Mouse (Mus musculus): Measurements from ENCODE around the gene Ercc5. TPM values are rescaled to one million over a fixed set of nuclear protein-coding genes. Genes with fewer than 3 reads are reported as not detected.

Ercc5 gene
- total RNA-seq (2021), result 10 to 100 TPM; 18.8 to 19.4 TPM
- long read RNA-seq, experiment 1, transcript Ercc5-201 (15 exons, 3,907 nt), result major isoform, 28 of 35 reads
- long read RNA-seq, experiment 1, partial matches to known transcripts, result 4 of 35 reads
- long read RNA-seq, experiment 1, other reads (novel, unspliced or antisense), result 3 of 35 reads
- long read RNA-seq, experiment 2, transcript Ercc5-201 (15 exons, 3,907 nt), result major isoform, 13 of 17 reads
- long read RNA-seq, experiment 2, partial matches to known transcripts, result 1 of 17 reads
- long read RNA-seq, experiment 2, other reads (novel, unspliced or antisense), result 3 of 17 reads

- DNase-seq, result peak; percentile 79 to 85
- intact Hi-C loops (cut with DNase I), result loop anchor here (2.0 kb wide), 1 partner anchor 29 kb away; the partner anchor contains the start of genes Bivm and Kdelc1
Observed at GRCm38 (mm10) chr1:44147563-44148381, at the start of gene Ercc5. Ercc5 (plus strand) TSS chr1:44147744.

- intact Hi-C loops (cut with DNase I), result loop anchor here (2.0 to 5.0 kb wide), 2 partner anchors 15 to 169 kb away; partner anchors contain the start of gene Tpp2
- peak; percentile 18 to 20 for DNase-seq
Observed at GRCm38 (mm10) chr1:44101448-44102225, 45.9 kb upstream of the Ercc5 start.

- intact Hi-C loops (cut with DNase I), result loop anchor here (2.0 to 5.0 kb wide), 2 partner anchors 15 to 170 kb away; partner anchors contain the start of gene Tpp2
- peak; percentile 95 to 96 for DNase-seq
Observed at GRCm38 (mm10) chr1:44102259-44102717, 45.3 kb upstream of the Ercc5 start, which contains the start of gene Tex30. Tex30 (minus strand) TSS chr1:44102441.

DNA sequence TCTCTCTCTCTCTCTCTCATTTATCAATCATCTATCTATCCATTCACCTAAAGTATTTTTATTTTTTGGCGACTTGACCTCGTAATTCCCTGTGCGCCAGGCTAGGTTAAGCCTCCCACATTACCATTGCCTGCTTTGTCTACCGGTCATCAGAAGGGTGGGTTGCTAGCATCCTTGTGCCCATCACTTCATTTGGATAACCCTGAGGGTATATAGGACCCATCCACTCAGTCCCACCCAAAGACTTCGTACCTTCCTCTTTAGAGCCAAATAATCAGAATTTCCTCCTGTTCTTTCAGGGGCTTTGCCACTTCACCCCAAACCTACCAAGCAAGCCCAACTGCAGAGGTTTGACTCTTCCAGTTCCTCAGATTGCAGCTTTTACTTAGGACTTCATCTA, 44.6 kb upstream of the Ercc5 start:
- intact Hi-C loops (cut with DNase I), result loop anchor here (2.0 to 5.0 kb wide), 2 partner anchors 14 to 171 kb away; partner anchors contain the start of gene Tpp2
- DNase-seq, result no peak

DNA sequence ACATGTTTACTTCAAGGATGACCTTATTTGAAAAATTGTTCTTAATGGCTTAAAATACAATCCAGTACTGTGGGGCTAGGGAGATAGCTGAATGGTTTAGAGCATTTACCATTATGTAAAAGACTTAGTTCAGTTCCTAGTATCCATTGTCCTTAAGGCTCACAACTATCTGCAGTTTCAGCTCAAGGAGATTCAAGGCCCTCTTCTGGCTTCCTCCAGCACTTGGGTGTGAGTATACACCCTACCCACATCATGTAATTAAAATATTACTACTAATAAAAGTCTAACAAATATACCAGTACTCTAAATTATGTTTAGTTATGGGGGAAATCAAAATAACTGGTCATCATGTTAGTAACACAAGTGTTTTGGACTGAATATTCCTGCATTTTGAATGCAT, 30.0 kb upstream of the Ercc5 start:
- no peak for DNase-seq
- intact Hi-C loops (cut with DNase I), result loop anchor here (2.0 to 5.0 kb wide), 2 partner anchors 15 to 185 kb away; partner anchors contain the start of genes Tex30 and Tpp2

GRCm38 (mm10) chr1:44118239-44119054, 29.1 kb upstream of the Ercc5 start, which contains the start of the genes Kdelc1 and Bivm:
Kdelc1 (minus strand) TSS chr1:44118808.
Bivm (plus strand) TSS chr1:44118957.
- intact Hi-C loops (cut with DNase I), result loop anchor here (2.0 to 5.0 kb wide), 2 partner anchors 28 to 186 kb away; partner anchors contain the start of genes Ercc5 and Tpp2
- DNase-seq, result peak; percentile 82 to 86

GRCm38 (mm10) chr1:44119201-44120073, 28.1 kb upstream of the Ercc5 start:
- DNase-seq, result peak; percentile 82 to 87
- intact Hi-C loops (cut with DNase I), result loop anchor here (2.0 to 5.0 kb wide), 2 partner anchors 27 to 187 kb away; partner anchors contain the start of genes Ercc5 and Tpp2

GRCm38 (mm10) chr1:44120074-44120406, 27.5 kb upstream of the Ercc5 start:
- no peak for DNase-seq
- intact Hi-C loops (cut with DNase I), result no loop called here

DNA sequence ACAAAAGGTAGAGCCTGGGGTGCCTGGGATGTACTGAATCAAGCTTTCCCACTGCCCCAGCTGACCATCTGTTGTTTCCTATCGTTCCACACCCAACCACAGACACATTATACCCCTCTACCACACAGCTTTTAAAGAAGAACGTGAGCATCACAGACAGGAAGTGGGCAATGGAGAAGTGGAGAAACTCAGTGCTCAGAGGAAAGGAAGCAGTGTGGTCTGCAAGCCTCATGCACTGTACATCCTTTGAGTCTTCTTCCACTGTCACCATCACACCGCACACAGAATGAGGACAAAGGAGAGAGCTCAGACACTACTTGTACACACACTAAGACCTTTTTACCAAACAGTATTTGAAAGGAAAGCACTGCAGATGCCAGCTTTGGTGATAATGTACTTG, 25.3 kb upstream of the Ercc5 start:
- DNase-seq, result no peak
- intact Hi-C loops (cut with DNase I), result no loop called here

DNA sequence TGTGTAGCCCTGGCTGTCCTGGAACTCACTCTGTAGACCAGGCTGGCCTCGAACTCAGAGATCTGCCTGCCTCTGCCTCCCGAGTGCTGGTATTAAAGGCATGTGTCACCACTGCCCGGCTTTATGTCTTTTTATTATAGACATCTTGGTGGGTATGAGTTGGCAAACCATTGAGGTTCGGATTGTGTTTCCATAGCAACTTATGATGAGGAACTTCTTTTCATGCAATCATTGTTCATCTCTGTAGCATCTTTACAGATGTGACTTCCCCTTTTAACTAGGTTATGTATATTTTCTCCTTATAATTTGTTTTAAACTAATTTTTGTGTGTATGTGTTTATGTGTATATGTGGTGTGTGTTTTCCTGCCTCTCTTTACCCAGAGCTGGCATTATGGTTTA, 22.0 kb upstream of the Ercc5 start:
- no peak for DNase-seq
- intact Hi-C loops (cut with DNase I), result no loop called here

DNA sequence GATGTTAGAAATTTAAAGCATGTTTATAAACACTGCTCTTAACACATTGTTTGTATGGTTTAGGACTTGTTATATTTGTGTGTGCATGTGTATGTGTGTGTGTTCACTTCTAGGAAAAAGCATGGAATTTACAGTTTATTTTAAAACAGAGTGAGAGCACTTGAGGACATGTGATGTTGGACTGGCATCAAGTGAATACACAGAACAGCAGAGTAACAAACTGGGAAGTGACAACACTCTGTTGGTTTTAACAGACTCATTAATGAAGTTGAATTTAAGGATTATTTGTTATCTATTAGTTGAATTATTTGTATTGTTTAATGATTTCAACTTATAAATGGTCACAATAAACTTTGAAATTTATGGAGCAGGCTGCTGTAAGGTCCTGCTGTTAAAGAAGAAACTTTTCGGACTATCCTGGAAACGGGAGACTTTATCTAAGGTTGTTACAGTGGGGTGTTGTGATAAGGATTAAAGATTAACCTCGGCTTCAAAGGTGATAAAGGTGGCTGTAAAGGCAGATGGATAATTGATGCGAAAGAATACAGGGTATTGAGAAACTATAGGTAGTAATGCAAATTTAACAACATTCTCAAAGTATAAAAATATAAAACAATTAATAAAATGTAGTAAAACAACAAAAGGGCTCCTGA, 17.5 kb upstream of the Ercc5 start:
- DNase-seq, result no peak
- intact Hi-C loops (cut with DNase I), result no loop called here

- DNase-seq, result no peak
- intact Hi-C loops (cut with DNase I), result no loop called here
Observed at GRCm38 (mm10) chr1:44140232-44140631, 7.3 kb upstream of the Ercc5 start.

- DNase-seq, result no peak
- intact Hi-C loops (cut with DNase I), result no loop called here
Observed at GRCm38 (mm10) chr1:44142747-44143146, 4.8 kb upstream of the Ercc5 start.

GRCm38 (mm10) chr1:44148706-44149105, 1.2 kb downstream of the Ercc5 start:
- intact Hi-C loops (cut with DNase I), result no loop called here
- no peak for DNase-seq

DNA sequence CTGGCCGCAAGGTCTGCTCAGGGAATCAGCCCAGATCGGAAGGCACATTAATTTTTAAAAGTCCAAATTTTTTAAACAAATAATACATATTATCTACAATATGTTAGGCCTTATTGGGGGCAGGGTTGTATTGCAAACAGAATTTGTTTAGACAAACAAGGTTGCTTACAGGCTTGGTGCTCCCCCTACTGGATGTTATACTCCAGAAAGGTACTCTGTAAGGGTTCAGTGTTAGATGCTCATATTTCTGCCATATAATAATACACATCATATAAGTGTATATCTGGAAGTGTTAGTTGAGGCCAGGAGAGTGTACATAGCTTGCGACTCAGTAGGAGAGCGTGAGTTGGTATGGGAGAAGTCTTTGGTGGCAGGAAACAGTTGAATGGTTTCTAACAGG, 7.7 kb downstream of the Ercc5 start:
- intact Hi-C loops (cut with DNase I), result no loop called here
- no peak for DNase-seq

- intact Hi-C loops (cut with DNase I), result no loop called here
- no peak for DNase-seq
Observed at GRCm38 (mm10) chr1:44158317-44158716, 10.8 kb downstream of the Ercc5 start.

GRCm38 (mm10) chr1:44161818-44162217, 14.3 kb downstream of the Ercc5 start:
- intact Hi-C loops (cut with DNase I), result no loop called here
- DNase-seq, result no peak

- intact Hi-C loops (cut with DNase I), result no loop called here
- no peak for DNase-seq
Observed at GRCm38 (mm10) chr1:44162389-44162788, 14.8 kb downstream of the Ercc5 start.
